Comparison of ENCODE assay signal across 19 mouse cellular contexts in the genomic region with DNA sequence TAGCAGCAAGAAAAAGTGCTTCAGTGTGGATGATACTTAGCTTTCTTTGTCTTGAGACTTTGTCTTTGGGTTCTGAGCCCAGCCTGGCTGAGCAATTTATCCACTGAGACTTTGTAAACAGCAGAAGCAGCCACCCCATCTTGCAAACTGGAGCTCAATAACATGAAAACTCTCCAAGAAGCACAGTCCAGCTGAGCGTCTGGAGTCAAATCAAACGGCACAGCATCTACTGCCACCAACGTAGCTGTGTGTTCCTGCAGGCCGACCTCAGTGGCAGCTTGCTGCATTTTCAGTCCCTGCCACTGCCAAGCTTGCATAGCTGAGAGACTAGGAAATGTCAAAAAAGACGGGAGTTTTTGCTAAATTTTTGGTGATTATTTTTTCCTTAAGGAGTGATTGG.
A peak's percentile ranks its signal among the peaks of the same experiment; 100 is the strongest.
DNase-seq lines count a peak whose midpoint lies in the region; ATAC-seq lines count a peak whose summit lies in the region.
"Had no signal": no experiment of that assay in that cellular context is flagged by ENCODE, and none has a peak within 500 bp of the region (broad histone marks: within the 10 kb centered on the region; RNA-seq: fewer than 3 reads in every experiment).

No protein-coding gene starts in this region.

- 68% methylated on average over 5 of the region's 5 CpGs for WGBS in heart, embryonic 12.5 days
- 79% methylated on average over 5 of the region's 5 CpGs for WGBS in midbrain, embryonic 16.5 days
- 88% methylated on average over 5 of the region's 5 CpGs for WGBS in hindbrain, embryonic 12.5 days

- H3K27ac ChIP-seq in heart, embryonic 12.5 days (ENCODE audit: poor library complexity, severe bottlenecking), result no peak overlapping the region
- no peak overlapping the region for H3K27ac ChIP-seq in midbrain, embryonic 16.5 days (ENCODE audit: low read length)
- no peak overlapping the region for H3K27ac ChIP-seq in hindbrain, embryonic 12.5 days
- H3K27ac ChIP-seq: embryonic facial prominence, embryonic 15.5 days; kidney, embryonic 15.5 days; limb, embryonic 15.5 days; neural tube, embryonic 15.5 days had no signal

- no peak overlapping the region for H3K4me2 ChIP-seq in heart, embryonic 12.5 days
- no peak overlapping the region for H3K4me2 ChIP-seq in midbrain, embryonic 16.5 days (ENCODE audit: low read length)
- H3K4me2 ChIP-seq in hindbrain, embryonic 12.5 days (replicated peaks), result no peak overlapping the region
- H3K4me2 ChIP-seq: embryonic facial prominence, embryonic 15.5 days; kidney, embryonic 15.5 days; limb, embryonic 15.5 days; neural tube, embryonic 15.5 days had no signal

- H3K9me3 ChIP-seq in heart, embryonic 12.5 days (replicated peaks), result no peaks in the 10 kb centered on the region
- no peaks in the 10 kb centered on the region for H3K9me3 ChIP-seq in midbrain, embryonic 16.5 days (replicated peaks; ENCODE audit: control insufficient read depth, low read length, poor library complexity, severe bottlenecking)
- H3K9me3 ChIP-seq in hindbrain, embryonic 12.5 days (replicated peaks), result no peaks in the 10 kb centered on the region
- H3K9me3 ChIP-seq: embryonic facial prominence, embryonic 15.5 days; kidney, embryonic 15.5 days; limb, embryonic 15.5 days; neural tube, embryonic 15.5 days had no signal

- peak; percentile 90 for DNase-seq in heart, adult 11 months
- peak; percentile 3 for DNase-seq in right cerebral cortex, postnatal 4 days
- no peak for DNase-seq in right cerebral cortex, postnatal 25 days
- DNase-seq in lung, postnatal 14 days, result peak; percentile 9
- DNase-seq: B cell, adult 2 months; cerebellum, adult 2 months; cerebellum, postnatal 36 days; midbrain, embryonic 14.5 days; right cerebral cortex, postnatal 14 days had no signal

- no peak overlapping the region for H3K9ac ChIP-seq in heart, embryonic 12.5 days
- H3K9ac ChIP-seq in midbrain, embryonic 16.5 days (ENCODE audit: low read depth, low read length), result no peak overlapping the region
- no peak overlapping the region for H3K9ac ChIP-seq in hindbrain, embryonic 12.5 days
- H3K9ac ChIP-seq: embryonic facial prominence, embryonic 15.5 days; kidney, embryonic 15.5 days; limb, embryonic 15.5 days; neural tube, embryonic 15.5 days had no signal

- no peaks in the 10 kb centered on the region for H3K27me3 ChIP-seq in heart, embryonic 12.5 days (replicated peaks)
- no peaks in the 10 kb centered on the region for H3K27me3 ChIP-seq in midbrain, embryonic 16.5 days (ENCODE audit: control insufficient read depth, insufficient read depth, low read depth, low read length)
- no peaks in the 10 kb centered on the region for H3K27me3 ChIP-seq in hindbrain, embryonic 12.5 days
- H3K27me3 ChIP-seq: embryonic facial prominence, embryonic 15.5 days; kidney, embryonic 15.5 days; limb, embryonic 15.5 days; megakaryocyte, embryonic 14.5 days; neural tube, embryonic 15.5 days had no signal

- no peaks in the 10 kb centered on the region for H3K36me3 ChIP-seq in heart, embryonic 12.5 days
- H3K36me3 ChIP-seq in midbrain, embryonic 16.5 days (ENCODE audit: control insufficient read depth, insufficient read depth, low read length), result no peaks in the 10 kb centered on the region
- no peaks in the 10 kb centered on the region for H3K36me3 ChIP-seq in hindbrain, embryonic 12.5 days
- H3K36me3 ChIP-seq: embryonic facial prominence, embryonic 15.5 days; kidney, embryonic 15.5 days; limb, embryonic 15.5 days; neural tube, embryonic 15.5 days had no signal

- no peak overlapping the region for H3K4me3 ChIP-seq in heart, embryonic 12.5 days
- no peak overlapping the region for H3K4me3 ChIP-seq in midbrain, embryonic 16.5 days (ENCODE audit: low read depth, low read length)
- H3K4me3 ChIP-seq in hindbrain, embryonic 12.5 days, result no peak overlapping the region
- H3K4me3 ChIP-seq: embryonic facial prominence, embryonic 15.5 days; kidney, embryonic 15.5 days; limb, embryonic 15.5 days; megakaryocyte, embryonic 14.5 days; neural tube, embryonic 15.5 days had no signal

- ATAC-seq in heart, embryonic 12.5 days (ENCODE audit: insufficient number of reproducible peaks, low FRiP score), result no peak
- ATAC-seq in midbrain, embryonic 16.5 days, result no peak
- no peak for ATAC-seq in hindbrain, embryonic 12.5 days (ENCODE audit: low FRiP score)
- ATAC-seq: hindbrain, embryonic 16.5 days; intestine, embryonic 16.5 days had no signal

- H3K4me1 ChIP-seq in heart, embryonic 12.5 days (replicated peaks), result no peaks in the 10 kb centered on the region
- H3K4me1 ChIP-seq in midbrain, embryonic 16.5 days (ENCODE audit: control insufficient read depth, insufficient read depth, low read length), result no peaks in the 10 kb centered on the region
- no peaks in the 10 kb centered on the region for H3K4me1 ChIP-seq in hindbrain, embryonic 12.5 days
- H3K4me1 ChIP-seq: embryonic facial prominence, embryonic 15.5 days; kidney, embryonic 15.5 days; limb, embryonic 15.5 days; megakaryocyte, embryonic 14.5 days; neural tube, embryonic 15.5 days had no signal
